Mouse (Mus musculus) lung, adult 2 months (tissue): ENCODE data around the gene Arhgap27. TPM values are rescaled to one million over a fixed set of nuclear protein-coding genes. Genes with fewer than 3 reads are reported as not detected.

ENCODE experiments used
- DNase-seq: peaks from one replicate; pipeline ENCODE4 v3.0.0; 2022
- H3K4me1 ChIP-seq: fragments of 200-500 bp; 2 replicates; pipeline ENCODE4 v1.6.1; 2011; ENCODE audit warnings: low read length; ENCODE audit not compliant: control insufficient read depth, insufficient read depth
- H3K4me3 ChIP-seq: fragments of 200-500 bp; replicated peaks from 2 replicates; pipeline ENCODE3; 2011; ENCODE audit warnings: low read depth, mild to moderate bottlenecking, control low read depth, low read length; ENCODE audit errors: extremely low read depth
- CTCF ChIP-seq: fragments of 200-500 bp; IDR thresholded peaks from 2 replicates; pipeline ENCODE4 v1.5.1; 2011; ENCODE audit warnings: mild to moderate bottlenecking, low read length, control low read depth; ENCODE audit not compliant: insufficient read depth
- POLR2A ChIP-seq: fragments of 200-500 bp; IDR thresholded peaks from 2 replicates; pipeline ENCODE4 v1.6.1; 2011; ENCODE audit warnings: low read depth, mild to moderate bottlenecking, control low read depth, low read length, borderline replicate concordance; ENCODE audit errors: extremely low read depth
- WGBS: fragments of 180-500 bp; shearing (Covaris S2); methylation state at CpG from one replicate; pipeline ENCODE4 v1.1.7; 2018; 5-methylcytosine and 5-hydroxymethylcytosine counted together
- polyA plus RNA-seq: library from polyadenylated mRNA; depleted of rRNA; stranded (reverse); fragments of >200 nt; gene quantifications from 2 replicates; pipeline ENCODE4 v1.2.3, GENCODE M21; 2012

The Arhgap27 gene
- polyA plus RNA-seq, 1 experiment = 71.4 TPM

GRCm38 (mm10) chr11:103359841-103360641 lies 3.5 kb downstream of the Arhgap27 start:
- Histone ChIP-seq H3K4me3 (peak overlapping the region; percentile 37), H3K4me1 (peaks cover 32% of the 10 kb centered on the region)
- DNase-seq = peak; percentile 85
- TF ChIP-seq CTCF (peak; percentile 27; the same call in 1 of the 2 replicates), POLR2A (no peak)
- WGBS = 6% methylated on average over 59 of the region's 60 CpGs

GRCm38 (mm10) chr11:103359122-103359521 lies 4.4 kb downstream of the Arhgap27 start:
- Histone ChIP-seq H3K4me3 (peak overlapping the region; percentile 34), H3K4me1 (peaks cover 27% of the 10 kb centered on the region)
- WGBS = 10% methylated on average over 22 of the region's 22 CpGs
- TF ChIP-seq POLR2A (no peak), CTCF (peak; percentile 93)
- DNase-seq = peak; percentile 70

- no peak for TF ChIP-seq CTCF
- TF ChIP-seq POLR2A = no peak
Measured at GRCm38 (mm10) chr11:103358316-103358715, 5.2 kb downstream of the Arhgap27 start.

DNA sequence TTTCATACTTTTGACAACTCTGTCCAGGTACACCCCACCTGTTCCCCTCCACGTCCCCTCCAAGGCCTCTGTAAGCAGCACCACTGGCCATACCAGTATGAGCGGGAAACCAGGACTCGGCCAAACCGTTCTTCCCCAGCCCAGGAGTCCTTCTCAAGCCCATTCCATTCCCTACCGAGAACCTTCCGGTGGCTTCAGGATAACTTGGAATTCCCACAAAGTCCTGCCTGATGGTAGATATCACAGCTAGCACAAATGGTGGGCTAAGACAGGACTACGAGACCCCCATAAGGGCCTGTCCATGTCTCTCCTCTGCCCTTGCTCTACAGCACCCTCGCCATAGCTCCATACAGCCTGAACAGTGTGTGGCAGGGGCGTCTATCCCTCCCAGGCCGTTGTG lies 5.8 kb downstream of the Arhgap27 start:
- Histone ChIP-seq H3K4me3 (no peak overlapping the region), H3K4me1 (peaks cover 26% of the 10 kb centered on the region)
- 90% methylated on average over 10 of the region's 10 CpGs for WGBS
- no peak for DNase-seq
- TF ChIP-seq CTCF = no peak
- no peak for TF ChIP-seq POLR2A

More at GRCm38 (mm10) chr11:103358316-103358715, 5.2 kb downstream of the Arhgap27 start:
- 51% methylated on average over 4 of the region's 4 CpGs for WGBS
- H3K4me3 ChIP-seq = no peak overlapping the region
- no peak for DNase-seq
- peaks cover 26% of the 10 kb centered on the region for H3K4me1 ChIP-seq

DNA sequence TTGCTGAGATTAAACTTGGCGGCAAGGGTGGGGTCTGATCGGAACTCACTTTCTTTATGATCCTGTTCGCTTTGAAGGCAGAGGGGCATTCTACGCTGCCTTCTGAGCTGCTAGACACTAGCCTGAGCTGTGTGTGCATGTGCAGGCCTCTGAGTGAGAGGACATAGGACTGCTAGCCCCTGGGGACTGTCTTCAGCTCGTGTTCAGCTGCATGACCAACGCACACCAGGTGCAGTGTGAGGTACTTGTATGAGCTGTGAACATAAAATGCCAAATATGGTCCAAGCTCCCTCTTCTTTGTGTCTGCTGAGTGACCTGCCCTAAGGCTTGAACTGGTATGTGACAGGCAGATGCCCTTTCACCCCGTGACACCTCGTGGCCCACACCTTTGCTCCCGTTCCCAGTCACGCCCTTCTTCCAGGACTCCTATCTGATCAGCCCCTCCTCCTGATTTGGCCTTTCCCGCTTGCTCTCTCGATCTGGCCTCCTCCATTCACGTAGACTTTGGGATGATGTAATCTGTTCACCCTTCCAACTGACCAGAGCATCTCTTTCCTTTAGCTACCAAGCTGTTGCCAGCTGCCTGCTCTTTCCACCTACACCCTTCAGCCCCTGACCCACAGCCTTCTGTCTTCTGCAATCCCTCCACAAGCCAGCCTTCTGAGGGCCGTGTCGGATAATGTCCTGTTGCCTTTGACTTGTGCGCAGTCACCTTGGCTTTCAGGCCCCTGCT lies 6.4 kb downstream of the Arhgap27 start:
- DNase-seq = no peak
- Histone ChIP-seq H3K4me1 (peaks cover 25% of the 10 kb centered on the region), H3K4me3 (no peak overlapping the region)
- 84% methylated on average over 16 of the region's 16 CpGs for WGBS
- TF ChIP-seq CTCF (no peak), POLR2A (no peak)

- no peak for DNase-seq
- WGBS = 43% methylated on average over 11 of the region's 11 CpGs
- no peak overlapping the region for H3K4me3 ChIP-seq
- peaks cover 21% of the 10 kb centered on the region for H3K4me1 ChIP-seq
- TF ChIP-seq CTCF = no peak
- no peak for TF ChIP-seq POLR2A
Measured at GRCm38 (mm10) chr11:103356032-103356571, 7.4 kb downstream of the Arhgap27 start.

DNA sequence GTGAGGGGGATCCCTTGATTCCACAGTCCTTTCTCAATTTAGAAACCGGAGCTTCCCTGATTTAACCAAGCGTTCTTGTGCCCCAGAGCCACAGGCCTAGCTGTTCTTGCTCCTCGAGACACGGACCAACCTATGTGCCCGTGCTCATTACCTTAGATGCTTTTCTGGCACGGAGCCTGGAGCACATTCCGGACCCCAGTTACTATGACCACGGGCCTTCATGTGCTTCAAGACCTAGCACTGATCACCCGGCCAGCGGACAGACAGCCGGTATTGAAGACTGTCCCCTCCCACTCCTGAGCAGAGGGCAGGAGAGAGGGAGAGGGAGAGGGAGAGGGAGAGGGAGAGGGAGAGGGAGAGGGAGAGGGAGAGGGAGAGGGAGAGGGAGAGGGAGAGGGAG lies 8.2 kb downstream of the Arhgap27 start:
- no peak for DNase-seq
- Histone ChIP-seq H3K4me3 (no peak overlapping the region), H3K4me1 (peaks cover 15% of the 10 kb centered on the region)
- TF ChIP-seq POLR2A (no peak), CTCF (no peak)
- WGBS = 40% methylated on average over 11 of the region's 11 CpGs

- 27% methylated on average over 3 of the region's 3 CpGs for WGBS
- DNase-seq = no peak
- H3K4me3 ChIP-seq = no peak overlapping the region
- TF ChIP-seq CTCF (no peak), POLR2A (no peak)
- H3K4me1 ChIP-seq = peaks cover 8% of the 10 kb centered on the region
Measured at GRCm38 (mm10) chr11:103354033-103354432, 9.5 kb downstream of the Arhgap27 start.

DNA sequence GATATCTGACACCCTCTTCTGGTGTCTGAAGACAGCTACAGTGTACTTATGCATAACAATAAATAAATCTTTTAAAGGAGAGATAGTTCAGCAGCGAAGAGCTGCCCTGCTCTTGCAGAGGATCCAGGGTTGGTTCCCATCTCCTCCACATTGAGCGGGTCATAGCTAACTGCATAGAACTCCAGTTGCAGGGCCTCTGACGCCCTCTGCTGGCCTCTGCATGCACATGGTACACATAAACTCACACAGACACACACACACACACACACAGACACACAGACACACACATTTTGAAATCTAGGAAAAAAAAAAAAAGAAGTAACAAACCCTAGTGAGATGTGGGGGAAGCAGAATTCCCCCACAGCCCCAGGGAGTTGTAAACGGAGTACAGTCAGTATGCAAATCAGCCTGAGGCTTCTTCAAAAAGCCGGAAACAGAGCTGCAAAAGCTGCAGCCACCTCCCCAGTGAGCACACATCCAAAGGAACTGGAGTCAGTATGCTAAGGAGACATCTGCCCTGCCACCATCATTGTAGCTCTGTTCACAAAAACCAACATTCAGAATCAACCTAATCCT lies 11.2 kb downstream of the Arhgap27 start:
- H3K4me1 ChIP-seq = peaks cover 4% of the 10 kb centered on the region; the same call in 1 of the 2 replicates
- DNase-seq = no peak
- TF ChIP-seq POLR2A = no peak
- no peak for TF ChIP-seq CTCF
- H3K4me3 ChIP-seq = no peak overlapping the region
- WGBS = 90% methylated on average over 5 of the region's 5 CpGs
